ENCODE assay signal across 1 mouse cellular context in the genomic region with DNA sequence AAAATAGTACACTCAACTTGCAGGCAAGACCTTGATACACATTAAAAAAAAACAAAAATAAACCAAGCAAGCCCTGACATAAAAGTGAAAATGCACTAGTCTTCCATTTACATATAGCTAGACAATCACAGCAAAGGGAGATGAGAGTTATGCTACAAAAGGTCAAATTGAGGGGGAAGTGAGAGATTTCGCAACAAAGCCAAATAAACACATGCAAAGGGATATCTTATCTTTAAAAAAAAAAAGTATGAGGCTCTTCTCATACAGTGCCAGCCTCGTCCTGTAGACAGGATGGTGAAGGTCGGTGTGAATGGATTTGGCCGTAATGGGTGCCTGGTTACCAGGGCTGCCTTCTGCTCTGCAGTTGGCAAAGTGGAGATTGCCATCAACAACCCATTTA.
TF ChIP-seq lines count a peak whose summit lies in the region.

No protein-coding gene starts in this region.

TF ChIP-seq in C2C12, 6 proteins besides CTCF, POLR2A, EP300 and RAD21:
- no peak for TF ChIP-seq MYOD1 (IDR thresholded peaks at IDR 0.05; ENCODE audit: control insufficient read depth, insufficient read length, low read depth)
- TF ChIP-seq MYOG (IDR thresholded peaks at IDR 0.05; ENCODE audit: control insufficient read depth, extremely low read depth, insufficient read length): no peak
- no peak for TF ChIP-seq USF1 (IDR thresholded peaks at IDR 0.05; ENCODE audit: low read depth)
- TF ChIP-seq CEBPB (IDR thresholded peaks at IDR 0.05; ENCODE audit: low read depth): peak; percentile 51
- no peak for TF ChIP-seq MAX (IDR thresholded peaks at IDR 0.05)
- no peak for TF ChIP-seq FOSL1 (IDR thresholded peaks at IDR 0.05; ENCODE audit: insufficient read depth, low read length, poor library complexity, severe bottlenecking)
